Mouse (Mus musculus): Measurements from ENCODE around the gene Mki67. TPM values are rescaled to one million over a fixed set of nuclear protein-coding genes. Genes with fewer than 3 reads are reported as not detected.

Mki67 gene
- total RNA-seq, 1 experiment from 2014 or later = 444 TPM

Other genes starting within 250 kb of the Mki67 start
- not detected in 2 replicates for gene Clrn3, start 187.7 kb downstream of the Mki67 start, total RNA-seq (2017)
- gene Ptpre, start 178.9 kb downstream of the Mki67 start, total RNA-seq (2017) = 80.7 and 86.9 TPM in 2 replicates

Measured in common myeloid progenitor, adult 5-6 weeks (primary cell).